Mouse (Mus musculus): ENCODE measurements around the gene Gm11111. TPM values are rescaled to one million over a fixed set of nuclear protein-coding genes. Genes with fewer than 3 reads are reported as not detected.

The Gm11111 gene
- polyA plus RNA-seq (2014; fragmentation: Illumina TruSeq; extraction: RNeasy Lipid Tissue Mini Kit (QIAGEN cat#74804); ENCODE audit: low read depth, low replicate concordance) = not detected

DNA sequence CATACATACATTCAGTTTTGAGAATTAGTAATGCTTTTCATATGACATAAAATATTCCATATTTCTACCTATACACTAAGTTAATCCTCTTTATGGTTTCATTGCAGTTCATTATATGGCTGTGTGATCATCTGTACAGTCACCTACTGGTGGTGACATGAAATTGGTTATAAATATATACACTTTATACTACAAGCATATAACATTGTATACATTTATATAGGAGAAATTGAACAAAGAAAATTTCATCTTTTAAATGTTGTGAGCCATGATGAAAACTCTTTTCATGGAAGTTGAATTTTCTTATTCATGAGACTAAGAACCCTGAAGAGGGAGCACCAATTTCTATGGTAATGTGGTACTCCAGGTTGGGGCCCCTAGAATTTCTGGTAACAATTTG lies at the start of gene Gm11111:
Gene Gm11111, plus strand, starts transcription at position 301 of the 400 bp plus-strand sequence.

Other genes starting within 250 kb of the Gm11111 start
- gene Cfap299, start 223.4 kb upstream of the Gm11111 start, polyA plus RNA-seq (2014; fragmentation: Illumina TruSeq; extraction: RNeasy Lipid Tissue Mini Kit (QIAGEN cat#74804); ENCODE audit: low read depth, low replicate concordance) = not detected

Measured in adrenal gland, adult 10 weeks (tissue).